Mouse (Mus musculus): Measurements from ENCODE around the gene Pdpn. TPM values are rescaled to one million over a fixed set of nuclear protein-coding genes. Genes with fewer than 3 reads are reported as not detected.

Pdpn gene
- polyA plus RNA-seq, 1 experiment from 2014 or later = 29.6 TPM

- 55% methylated on average over 1 of the region's 1 CpGs for WGBS
These were observed 32.4 kb upstream of the Pdpn start for GRCm38 (mm10) chr4:143331787-143332186.

GRCm38 (mm10) chr4:143330566-143330965 lies 31.2 kb upstream of the Pdpn start:
- Histone ChIP-seq H3K36me3 (ENCODE audit: control insufficient read depth, insufficient read depth, low read length) (no peaks in the 10 kb centered on the region), H3K27me3 (ENCODE audit: control insufficient read depth, insufficient read depth, low read length) (no peaks in the 10 kb centered on the region), H3K9me3 (ENCODE audit: control insufficient read depth, low read length) (no peaks in the 10 kb centered on the region), H3K9ac (ENCODE audit: low read length) (no peak overlapping the region), H3K4me3 (ENCODE audit: low read depth, low read length) (no peak overlapping the region), H3K27ac (replicated peaks; ENCODE audit: low read depth, low read length) (peak overlapping the region; percentile 62), H3K4me1 (ENCODE audit: control insufficient read depth, insufficient read depth, low read length) (peaks cover 6% of the 10 kb centered on the region; the same call in 1 of the 2 replicates), H3K4me2 (ENCODE audit: low read depth, severe bottlenecking) (peak overlapping the region; percentile 8; the same call in 1 of the 2 replicates)
- WGBS = 10% methylated on average over 9 of the region's 9 CpGs
- DNase-seq (ENCODE audit: low spot score) (peak; percentile 77), ATAC-seq (ENCODE audit: insufficient number of reproducible peaks, low FRiP score, low TSS enrichment, low read depth) (peak; percentile 85)

More at GRCm38 (mm10) chr4:143331787-143332186, 32.4 kb upstream of the Pdpn start:
- DNase-seq (ENCODE audit: low spot score) = no peak
- H3K9ac ChIP-seq (ENCODE audit: low read length) = no peak overlapping the region
- no peak for ATAC-seq (ENCODE audit: insufficient number of reproducible peaks, low FRiP score, low TSS enrichment, low read depth)
- H3K36me3 ChIP-seq (ENCODE audit: control insufficient read depth, insufficient read depth, low read length) = no peaks in the 10 kb centered on the region
- H3K4me1 ChIP-seq (ENCODE audit: control insufficient read depth, insufficient read depth, low read length) = peaks cover 6% of the 10 kb centered on the region; the same call in 1 of the 2 replicates
- no peaks in the 10 kb centered on the region for H3K27me3 ChIP-seq (ENCODE audit: control insufficient read depth, insufficient read depth, low read length)
- H3K4me3 ChIP-seq (ENCODE audit: low read depth, low read length) = no peak overlapping the region
- no peak overlapping the region for H3K27ac ChIP-seq (replicated peaks; ENCODE audit: low read depth, low read length)
- H3K4me2 ChIP-seq (ENCODE audit: low read depth, severe bottlenecking) = no peak overlapping the region
- no peaks in the 10 kb centered on the region for H3K9me3 ChIP-seq (ENCODE audit: control insufficient read depth, low read length)

GRCm38 (mm10) chr4:143325625-143325941 lies 26.2 kb upstream of the Pdpn start:
- Histone ChIP-seq H3K9me3 (ENCODE audit: control insufficient read depth, low read length) (no peaks in the 10 kb centered on the region), H3K9ac (ENCODE audit: low read length) (no peak overlapping the region), H3K27me3 (ENCODE audit: control insufficient read depth, insufficient read depth, low read length) (no peaks in the 10 kb centered on the region), H3K4me1 (ENCODE audit: control insufficient read depth, insufficient read depth, low read length) (peaks cover 6% of the 10 kb centered on the region; the same call in 1 of the 2 replicates), H3K4me3 (ENCODE audit: low read depth, low read length) (no peak overlapping the region), H3K27ac (replicated peaks; ENCODE audit: low read depth, low read length) (no peak overlapping the region), H3K36me3 (ENCODE audit: control insufficient read depth, insufficient read depth, low read length) (no peaks in the 10 kb centered on the region), H3K4me2 (ENCODE audit: low read depth, severe bottlenecking) (peak overlapping the region; percentile 37)
- DNase-seq (ENCODE audit: low spot score) (peak; percentile 90), ATAC-seq (ENCODE audit: insufficient number of reproducible peaks, low FRiP score, low TSS enrichment, low read depth) (no peak)
- 2% methylated on average over 10 of the region's 10 CpGs for WGBS

GRCm38 (mm10) chr4:143324925-143325624 lies 25.7 kb upstream of the Pdpn start:
- Histone ChIP-seq H3K27me3 (ENCODE audit: control insufficient read depth, insufficient read depth, low read length) (no peaks in the 10 kb centered on the region), H3K36me3 (ENCODE audit: control insufficient read depth, insufficient read depth, low read length) (no peaks in the 10 kb centered on the region), H3K4me2 (ENCODE audit: low read depth, severe bottlenecking) (peak overlapping the region; percentile 37), H3K27ac (replicated peaks; ENCODE audit: low read depth, low read length) (no peak overlapping the region), H3K4me1 (ENCODE audit: control insufficient read depth, insufficient read depth, low read length) (0 out of 2 replicates have a peak, but pooled peaks cover 2% of the 10 kb centered on the region), H3K9me3 (ENCODE audit: control insufficient read depth, low read length) (no peaks in the 10 kb centered on the region), H3K4me3 (ENCODE audit: low read depth, low read length) (no peak overlapping the region), H3K9ac (ENCODE audit: low read length) (no peak overlapping the region)
- no peak for DNase-seq (ENCODE audit: low spot score)
- 33% methylated on average over 15 of the region's 15 CpGs for WGBS
- no peak for ATAC-seq (ENCODE audit: insufficient number of reproducible peaks, low FRiP score, low TSS enrichment, low read depth)

GRCm38 (mm10) chr4:143324176-143324924 lies 25.0 kb upstream of the Pdpn start:
- ATAC-seq (ENCODE audit: insufficient number of reproducible peaks, low FRiP score, low TSS enrichment, low read depth) (peak; percentile 27; the same call in 1 of the 2 replicates), DNase-seq (ENCODE audit: low spot score) (no peak)
- Histone ChIP-seq H3K27ac (replicated peaks; ENCODE audit: low read depth, low read length) (no peak overlapping the region), H3K9ac (ENCODE audit: low read length) (no peak overlapping the region), H3K36me3 (ENCODE audit: control insufficient read depth, insufficient read depth, low read length) (no peaks in the 10 kb centered on the region), H3K4me3 (ENCODE audit: low read depth, low read length) (no peak overlapping the region), H3K4me1 (ENCODE audit: control insufficient read depth, insufficient read depth, low read length) (no peaks in the 10 kb centered on the region), H3K27me3 (ENCODE audit: control insufficient read depth, insufficient read depth, low read length) (no peaks in the 10 kb centered on the region), H3K4me2 (ENCODE audit: low read depth, severe bottlenecking) (no peak overlapping the region), H3K9me3 (ENCODE audit: control insufficient read depth, low read length) (no peaks in the 10 kb centered on the region)
- 12% methylated on average over 9 of the region's 11 CpGs for WGBS

GRCm38 (mm10) chr4:143313299-143313698 lies 13.9 kb upstream of the Pdpn start:
- Histone ChIP-seq H3K4me2 (ENCODE audit: low read depth, severe bottlenecking) (no peak overlapping the region), H3K4me3 (ENCODE audit: low read depth, low read length) (no peak overlapping the region)

GRCm38 (mm10) chr4:143311341-143311740 lies 12.0 kb upstream of the Pdpn start:
- H3K4me1 ChIP-seq (ENCODE audit: control insufficient read depth, insufficient read depth, low read length) = no peaks in the 10 kb centered on the region
- H3K27ac ChIP-seq (replicated peaks; ENCODE audit: low read depth, low read length) = no peak overlapping the region
- H3K4me2 ChIP-seq (ENCODE audit: low read depth, severe bottlenecking) = no peak overlapping the region
- no peaks in the 10 kb centered on the region for H3K9me3 ChIP-seq (ENCODE audit: control insufficient read depth, low read length)
- no peak overlapping the region for H3K9ac ChIP-seq (ENCODE audit: low read length)
- 58% methylated on average over 2 of the region's 2 CpGs for WGBS
- no peak overlapping the region for H3K4me3 ChIP-seq (ENCODE audit: low read depth, low read length)
- no peak for ATAC-seq (ENCODE audit: insufficient number of reproducible peaks, low FRiP score, low TSS enrichment, low read depth)
- no peak for DNase-seq (ENCODE audit: low spot score)
- no peaks in the 10 kb centered on the region for H3K27me3 ChIP-seq (ENCODE audit: control insufficient read depth, insufficient read depth, low read length)
- no peaks in the 10 kb centered on the region for H3K36me3 ChIP-seq (ENCODE audit: control insufficient read depth, insufficient read depth, low read length)

More at GRCm38 (mm10) chr4:143313299-143313698, 13.9 kb upstream of the Pdpn start:
- H3K36me3 ChIP-seq (ENCODE audit: control insufficient read depth, insufficient read depth, low read length) = no peaks in the 10 kb centered on the region
- WGBS = 77% methylated on average over 6 of the region's 6 CpGs
- no peak for DNase-seq (ENCODE audit: low spot score)
- no peaks in the 10 kb centered on the region for H3K27me3 ChIP-seq (ENCODE audit: control insufficient read depth, insufficient read depth, low read length)
- no peak overlapping the region for H3K27ac ChIP-seq (replicated peaks; ENCODE audit: low read depth, low read length)
- no peak for ATAC-seq (ENCODE audit: insufficient number of reproducible peaks, low FRiP score, low TSS enrichment, low read depth)
- no peaks in the 10 kb centered on the region for H3K9me3 ChIP-seq (ENCODE audit: control insufficient read depth, low read length)
- no peaks in the 10 kb centered on the region for H3K4me1 ChIP-seq (ENCODE audit: control insufficient read depth, insufficient read depth, low read length)
- no peak overlapping the region for H3K9ac ChIP-seq (ENCODE audit: low read length)

- Histone ChIP-seq H3K4me3 (ENCODE audit: low read depth, low read length) (no peak overlapping the region), H3K27ac (replicated peaks; ENCODE audit: low read depth, low read length) (no peak overlapping the region), H3K9ac (ENCODE audit: low read length) (no peak overlapping the region), H3K4me1 (ENCODE audit: control insufficient read depth, insufficient read depth, low read length) (no peaks in the 10 kb centered on the region), H3K36me3 (ENCODE audit: control insufficient read depth, insufficient read depth, low read length) (no peaks in the 10 kb centered on the region), H3K4me2 (ENCODE audit: low read depth, severe bottlenecking) (no peak overlapping the region), H3K9me3 (ENCODE audit: control insufficient read depth, low read length) (no peaks in the 10 kb centered on the region), H3K27me3 (ENCODE audit: control insufficient read depth, insufficient read depth, low read length) (no peaks in the 10 kb centered on the region)
- WGBS = 48% methylated on average over 4 of the region's 5 CpGs
- no peak for ATAC-seq (ENCODE audit: insufficient number of reproducible peaks, low FRiP score, low TSS enrichment, low read depth)
- DNase-seq (ENCODE audit: low spot score) = no peak
These were observed 6.8 kb upstream of the Pdpn start for GRCm38 (mm10) chr4:143305987-143306772.
